8 mouse cellular contexts compared by ENCODE assay signal in the genomic region with DNA sequence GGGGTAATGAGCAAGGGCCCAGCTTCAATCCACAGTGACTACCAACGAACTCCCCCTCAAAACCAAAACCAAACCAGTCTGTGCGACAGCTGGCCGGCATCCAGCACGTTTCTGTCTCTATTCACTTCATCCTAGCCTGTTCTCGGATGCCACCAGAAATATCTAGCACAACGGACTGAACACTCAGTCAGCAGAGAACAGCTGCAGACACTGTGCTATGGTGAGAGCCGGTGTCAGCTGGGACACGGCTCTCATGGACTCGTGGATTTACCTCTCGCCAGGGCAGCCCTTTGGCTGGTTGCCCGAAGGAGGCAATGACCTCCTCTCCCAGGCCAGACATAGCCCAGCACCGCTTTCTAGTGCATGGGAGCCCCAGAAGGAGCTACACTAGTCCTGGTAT.
DNase-seq lines count a peak whose midpoint lies in the region; ATAC-seq and TF ChIP-seq lines count a peak whose summit lies in the region.

No protein-coding gene starts in this region.

- H3K4me2 ChIP-seq in heart, embryonic 11.5 days, result peak overlapping the region; percentile 2; the same call in 1 of the 2 replicates
- H3K4me2 ChIP-seq in neural tube, embryonic 15.5 days, result no peak overlapping the region

- WGBS in spleen, adult 2 months, result 78% methylated on average over 12 of the region's 12 CpGs
- 44% methylated on average over 12 of the region's 12 CpGs for WGBS in heart, embryonic 11.5 days (ENCODE audit: insufficient replicate concordance)
- 28% methylated on average over 12 of the region's 12 CpGs for WGBS in olfactory bulb, adult 2 months
- 19% methylated on average over 12 of the region's 12 CpGs for WGBS in cerebellum, adult 2 months
- WGBS in neural tube, embryonic 15.5 days, result 70% methylated on average over 12 of the region's 12 CpGs

- H3K9ac ChIP-seq in heart, embryonic 11.5 days (ENCODE audit: low read depth, low read length), result no peak overlapping the region
- no peak overlapping the region for H3K9ac ChIP-seq in neural tube, embryonic 15.5 days (replicated peaks)

- no peak for TF ChIP-seq CTCF in spleen, adult 2 months (IDR thresholded peaks at IDR 0.05; ENCODE audit: extremely low read depth, insufficient read depth, insufficient read length, insufficient replicate concordance)
- TF ChIP-seq CTCF in layer of hippocampus, adult 2 months (conservative IDR thresholded peaks at IDR 0.05), result no peak
- no peak for TF ChIP-seq CTCF in olfactory bulb, adult 2 months (IDR thresholded peaks at IDR 0.05; ENCODE audit: insufficient read depth, low read depth, low read length)
- TF ChIP-seq CTCF in cerebellum, adult 2 months (IDR thresholded peaks at IDR 0.05; ENCODE audit: borderline replicate concordance, insufficient read depth, low read depth, low read length), result no peak

- H3K27me3 ChIP-seq in spleen, adult 2 months (ENCODE audit: control insufficient read depth, insufficient read depth, low read length), result no peaks in the 10 kb centered on the region
- no peaks in the 10 kb centered on the region for H3K27me3 ChIP-seq in heart, embryonic 11.5 days (ENCODE audit: control insufficient read depth, insufficient read depth, low read length)
- H3K27me3 ChIP-seq in cerebellum, adult 2 months (ENCODE audit: control insufficient read depth, insufficient read depth, low read length), result no peaks in the 10 kb centered on the region
- no peaks in the 10 kb centered on the region for H3K27me3 ChIP-seq in neural tube, embryonic 15.5 days (replicated peaks)

- ATAC-seq in heart, embryonic 11.5 days (replicated peaks; ENCODE audit: insufficient number of reproducible peaks, low FRiP score, low TSS enrichment), result no peak
- no peak for ATAC-seq in neural tube, embryonic 15.5 days (ENCODE audit: low FRiP score)

- no peak for DNase-seq in spleen, adult 2 months (ENCODE audit: low read depth in 1 of 2, low spot score in 2 of 2)
- DNase-seq in spleen, postnatal 36 days (ENCODE audit: low spot score in 2 of 2), result no peak
- DNase-seq in layer of hippocampus, adult 2 months (ENCODE audit: low spot score in 2 of 2), result peak; percentile 63 to 71
- DNase-seq in cerebellum, adult 2 months, result no peak
- DNase-seq in adrenal gland, postnatal 4 days (ENCODE audit: low spot score in 2 of 2), result no peak

- H3K4me1 ChIP-seq in spleen, adult 2 months (ENCODE audit: control insufficient read depth, insufficient read depth, insufficient read length), result no peaks in the 10 kb centered on the region
- H3K4me1 ChIP-seq in heart, embryonic 11.5 days (ENCODE audit: control insufficient read depth, insufficient read depth, low read length), result peaks cover 31% of the 10 kb centered on the region
- peaks cover 53% of the 10 kb centered on the region for H3K4me1 ChIP-seq in olfactory bulb, adult 2 months (ENCODE audit: control insufficient read depth, insufficient read depth, low read length)
- H3K4me1 ChIP-seq in cerebellum, adult 2 months (ENCODE audit: control insufficient read depth, insufficient read depth, low read length), result no peaks in the 10 kb centered on the region; the same call in 1 of the 2 replicates
- peaks cover 48% of the 10 kb centered on the region for H3K4me1 ChIP-seq in neural tube, embryonic 15.5 days

- no peaks in the 10 kb centered on the region for H3K36me3 ChIP-seq in spleen, adult 2 months (ENCODE audit: control insufficient read depth, insufficient read depth, low read length)
- no peaks in the 10 kb centered on the region for H3K36me3 ChIP-seq in heart, embryonic 11.5 days (ENCODE audit: control insufficient read depth, insufficient read depth, low read length)
- no peaks in the 10 kb centered on the region for H3K36me3 ChIP-seq in neural tube, embryonic 15.5 days

- no peaks in the 10 kb centered on the region; the same call in 1 of the 2 replicates for H3K9me3 ChIP-seq in heart, embryonic 11.5 days (replicated peaks; ENCODE audit: control insufficient read depth, low read length)
- no peaks in the 10 kb centered on the region for H3K9me3 ChIP-seq in neural tube, embryonic 15.5 days (replicated peaks)

- no peak for TF ChIP-seq POLR2A in spleen, adult 2 months (IDR thresholded peaks at IDR 0.05; ENCODE audit: low read depth, low read length)
- no peak for TF ChIP-seq POLR2A in olfactory bulb, adult 2 months (IDR thresholded peaks at IDR 0.05; ENCODE audit: insufficient read depth, low read depth, low read length)
- no peak for TF ChIP-seq POLR2A in cerebellum, adult 2 months (IDR thresholded peaks at IDR 0.05; ENCODE audit: borderline replicate concordance, insufficient read depth, low read length)

- H3K27ac ChIP-seq in spleen, adult 2 months (ENCODE audit: insufficient read depth, low read length), result peak overlapping the region; percentile 11; the same call in 1 of the 2 replicates
- peak overlapping the region; percentile 70 for H3K27ac ChIP-seq in heart, embryonic 11.5 days (ENCODE audit: low read depth, low read length)
- peak overlapping the region; percentile 89 for H3K27ac ChIP-seq in layer of hippocampus, adult 2 months
- peak overlapping the region; percentile 14; the same call in 1 of the 2 replicates for H3K27ac ChIP-seq in olfactory bulb, adult 2 months (ENCODE audit: insufficient read depth, low read depth, low read length)
- H3K27ac ChIP-seq in cerebellum, adult 2 months (ENCODE audit: insufficient read depth, low read length), result no peak overlapping the region
- H3K27ac ChIP-seq in neural tube, embryonic 15.5 days (replicated peaks), result no peak overlapping the region; the same call in 1 of the 2 replicates

- H3K4me3 ChIP-seq in spleen, adult 2 months (ENCODE audit: extremely low read depth, insufficient read depth, insufficient read length), result no peak overlapping the region
- no peak overlapping the region for H3K4me3 ChIP-seq in heart, embryonic 11.5 days (ENCODE audit: low read depth, low read length)
- H3K4me3 ChIP-seq in layer of hippocampus, adult 2 months, result no peak overlapping the region
- no peak overlapping the region for H3K4me3 ChIP-seq in olfactory bulb, adult 2 months (ENCODE audit: insufficient read depth, low read depth, low read length)
- no peak overlapping the region for H3K4me3 ChIP-seq in cerebellum, adult 2 months (replicated peaks; ENCODE audit: insufficient read depth, low read depth, low read length)
- no peak overlapping the region for H3K4me3 ChIP-seq in neural tube, embryonic 15.5 days (replicated peaks)

Comparison
In these comparisons a context has a peak if more than half of its experiments do, and no peak if none do; other contexts are left out.
1. DNase-seq: peak in layer of hippocampus, adult 2 months (2 of 2); none in spleen, adult 2 months (0 of 2), spleen, postnatal 36 days (0 of 2), cerebellum, adult 2 months (0 of 2) and adrenal gland, postnatal 4 days (0 of 2).
2. H3K27ac ChIP-seq: peak in spleen, adult 2 months (single experiment), heart, embryonic 11.5 days (single experiment), layer of hippocampus, adult 2 months (single experiment) and olfactory bulb, adult 2 months (single experiment); none in cerebellum, adult 2 months (single experiment) and neural tube, embryonic 15.5 days (single experiment).